Mouse (Mus musculus) ovary, postnatal 10 days (tissue): ENCODE measurements around the gene Kctd12.
A peak's percentile ranks its signal among the peaks of the same experiment; 100 is the strongest.

Source experiments
- DNase-seq: peaks from one replicate; pipeline ENCODE4 v3.0.0; 2022; ENCODE audit warnings: low spot score

The Kctd12 gene

GRCm38 (mm10) chr14:102982627-102983540 is at the start of gene Kctd12:
TSS of gene Kctd12 (minus strand) at chr14:102982637.
- peak; percentile 76 for DNase-seq

GRCm38 (mm10) chr14:103029203-103029602 is 46.8 kb upstream of the Kctd12 start:
- DNase-seq: no peak

GRCm38 (mm10) chr14:103020046-103020445 is 37.6 kb upstream of the Kctd12 start:
- DNase-seq: no peak

GRCm38 (mm10) chr14:103017009-103017408 is 34.6 kb upstream of the Kctd12 start:
- no peak for DNase-seq

GRCm38 (mm10) chr14:103012563-103013150 is 30.2 kb upstream of the Kctd12 start:
- DNase-seq: peak; percentile 19

- no peak for DNase-seq
Measured at GRCm38 (mm10) chr14:103011782-103012181, 29.3 kb upstream of the Kctd12 start.

GRCm38 (mm10) chr14:103007737-103008136 is 25.3 kb upstream of the Kctd12 start:
- DNase-seq: no peak

- peak; percentile 58 for DNase-seq
Measured at GRCm38 (mm10) chr14:102994662-102995561, 12.5 kb upstream of the Kctd12 start.

GRCm38 (mm10) chr14:102990765-102991164 is 8.3 kb upstream of the Kctd12 start:
- DNase-seq: no peak

- no peak for DNase-seq
Measured at GRCm38 (mm10) chr14:102989866-102990265, 7.4 kb upstream of the Kctd12 start.

- no peak for DNase-seq
Measured at GRCm38 (mm10) chr14:102989254-102989653, 6.8 kb upstream of the Kctd12 start.

GRCm38 (mm10) chr14:102987626-102988025 is 5.2 kb upstream of the Kctd12 start:
- DNase-seq: no peak

GRCm38 (mm10) chr14:102983686-102984085 is 1.2 kb upstream of the Kctd12 start:
- DNase-seq: no peak

- DNase-seq: peak; percentile 42
Measured at GRCm38 (mm10) chr14:102982016-102982626, 316 bp downstream of the Kctd12 start.

- DNase-seq: peak; percentile 55
Measured at GRCm38 (mm10) chr14:102981441-102982015, 909 bp downstream of the Kctd12 start.

GRCm38 (mm10) chr14:102980986-102981385 is 1.5 kb downstream of the Kctd12 start:
- no peak for DNase-seq

- DNase-seq: no peak
Measured at GRCm38 (mm10) chr14:102980481-102980880, 2.0 kb downstream of the Kctd12 start.

GRCm38 (mm10) chr14:102979831-102980230 is 2.6 kb downstream of the Kctd12 start:
- no peak for DNase-seq

- no peak for DNase-seq
Measured at GRCm38 (mm10) chr14:102975865-102976264, 6.6 kb downstream of the Kctd12 start.

GRCm38 (mm10) chr14:102968824-102969223 is 13.6 kb downstream of the Kctd12 start:
- no peak for DNase-seq

GRCm38 (mm10) chr14:102966241-102966640 is 16.2 kb downstream of the Kctd12 start:
- no peak for DNase-seq
